ENCODE assay signal across 19 mouse cellular contexts in the genomic region with DNA sequence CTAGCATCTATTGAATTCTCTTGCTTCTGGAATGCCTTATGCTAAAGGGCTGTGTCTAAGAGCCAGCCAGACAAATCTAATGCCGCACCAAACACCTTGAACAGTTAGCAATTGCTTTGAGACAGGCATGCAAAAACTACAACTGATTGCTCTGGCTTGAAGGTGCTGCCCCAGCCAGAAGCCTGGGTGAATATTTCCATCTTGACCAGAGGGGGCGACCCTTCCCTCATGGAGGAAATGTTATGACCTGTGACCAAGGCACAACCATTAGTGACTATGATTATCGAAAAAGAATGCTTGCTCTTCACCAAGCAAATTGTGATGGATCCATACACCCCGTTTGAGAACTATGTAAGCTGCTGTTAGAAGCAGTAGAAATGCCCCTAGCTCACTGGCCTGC.
DNase-seq lines count a peak whose midpoint lies in the region; ATAC-seq and TF ChIP-seq lines count a peak whose summit lies in the region.
"Had no signal": no experiment of that assay in that cellular context is flagged by ENCODE, and none has a peak within 500 bp of the region (broad histone marks: within the 10 kb centered on the region; RNA-seq: fewer than 3 reads in every experiment).

No protein-coding gene starts in this region.

- H3K4me3 ChIP-seq in lung, postnatal 0 days (ENCODE audit: low read depth, low read length) = no peak overlapping the region
- no peak overlapping the region for H3K4me3 ChIP-seq in embryonic facial prominence, embryonic 10.5 days
- H3K4me3 ChIP-seq: forebrain, embryonic 13.5 days; heart, embryonic 13.5 days; limb, embryonic 13.5 days; midbrain, embryonic 13.5 days; myocyte; neural tube, embryonic 15.5 days had no signal

- CTCF ChIA-PET in Patski (lab: Charles Lee) = no interaction called here

- no peaks in the 10 kb centered on the region for H3K36me3 ChIP-seq in lung, postnatal 0 days (ENCODE audit: insufficient read depth, low read length)
- no peaks in the 10 kb centered on the region for H3K36me3 ChIP-seq in embryonic facial prominence, embryonic 10.5 days (replicated peaks)
- H3K36me3 ChIP-seq: heart, embryonic 13.5 days; limb, embryonic 13.5 days; midbrain, embryonic 13.5 days; neural tube, embryonic 15.5 days had no signal

- TF ChIP-seq EP300 in lung, postnatal 0 days (IDR thresholded peaks at IDR 0.05) = no peak

- H3K4me1 ChIP-seq in lung, postnatal 0 days (ENCODE audit: insufficient read depth, low read depth, low read length) = no peaks in the 10 kb centered on the region
- no peaks in the 10 kb centered on the region for H3K4me1 ChIP-seq in embryonic facial prominence, embryonic 10.5 days
- H3K4me1 ChIP-seq: forebrain, embryonic 13.5 days; heart, embryonic 13.5 days; limb, embryonic 13.5 days; midbrain, embryonic 13.5 days had no signal

- POLR2A ChIA-PET in Patski (lab: Charles Lee) = no interaction called here

- 66% methylated on average over 4 of the region's 4 CpGs for WGBS in lung, postnatal 0 days
- 61% methylated on average over 4 of the region's 4 CpGs for WGBS in embryonic facial prominence, embryonic 10.5 days

- in situ Hi-C loops in Patski (cut with MboI; ENCODE audit: low pct_unique_long_range_greater_than_20kb) = no loop called here

- no peak overlapping the region for H3K27ac ChIP-seq in lung, postnatal 0 days (ENCODE audit: low read length)
- no peak overlapping the region for H3K27ac ChIP-seq in embryonic facial prominence, embryonic 10.5 days (replicated peaks)
- H3K27ac ChIP-seq: forebrain, embryonic 13.5 days; heart, embryonic 13.5 days; limb, embryonic 13.5 days; liver, embryonic 14.5 days; midbrain, embryonic 13.5 days; neural tube, embryonic 15.5 days had no signal

- H3K9ac ChIP-seq in lung, postnatal 0 days (replicated peaks; ENCODE audit: low read depth) = no peak overlapping the region
- H3K9ac ChIP-seq: forebrain, embryonic 13.5 days; heart, embryonic 13.5 days; limb, embryonic 13.5 days; liver, embryonic 14.5 days; midbrain, embryonic 13.5 days; neural tube, embryonic 15.5 days had no signal

- TF ChIP-seq CTCF in lung, postnatal 0 days (IDR thresholded peaks at IDR 0.05) = peak; percentile 47
- peak; percentile 8 for TF ChIP-seq CTCF in Patski (IDR thresholded peaks at IDR 0.05)

- H3K9me3 ChIP-seq in lung, postnatal 0 days (ENCODE audit: low read length) = no peaks in the 10 kb centered on the region
- no peaks in the 10 kb centered on the region for H3K9me3 ChIP-seq in embryonic facial prominence, embryonic 10.5 days
- H3K9me3 ChIP-seq: forebrain, embryonic 13.5 days; heart, embryonic 13.5 days; limb, embryonic 13.5 days; midbrain, embryonic 13.5 days; neural tube, embryonic 15.5 days had no signal

- no peak for ATAC-seq in lung, postnatal 0 days
- ATAC-seq in Patski = no peak
- ATAC-seq in megakaryocyte-erythroid progenitor cell, adult 5-6 weeks (replicated peaks; ENCODE audit: low FRiP score, low TSS enrichment, poor library complexity, severe bottlenecking) = no peak
- ATAC-seq: forebrain, embryonic 13.5 days; midbrain, embryonic 13.5 days had no signal

- H3K27me3 ChIP-seq in lung, postnatal 0 days (replicated peaks; ENCODE audit: insufficient read depth, low read length) = no peaks in the 10 kb centered on the region
- peaks cover 4% of the 10 kb centered on the region for H3K27me3 ChIP-seq in Patski
- no peaks in the 10 kb centered on the region for H3K27me3 ChIP-seq in embryonic facial prominence, embryonic 10.5 days (replicated peaks; ENCODE audit: low read depth, poor library complexity, severe bottlenecking)
- H3K27me3 ChIP-seq: forebrain, embryonic 13.5 days; heart, embryonic 13.5 days; limb, embryonic 13.5 days; midbrain, embryonic 13.5 days; neural tube, embryonic 15.5 days had no signal

- H3K4me2 ChIP-seq in lung, postnatal 0 days (replicated peaks; ENCODE audit: low read depth, low read length) = no peak overlapping the region
- H3K4me2 ChIP-seq: forebrain, embryonic 13.5 days; heart, embryonic 13.5 days; limb, embryonic 13.5 days; midbrain, embryonic 13.5 days; neural tube, embryonic 15.5 days had no signal

- DNase-seq in embryo, embryonic 10 days (ENCODE audit: low spot score) = peak; percentile 17
- no peak for DNase-seq in embryo, embryonic 9.5 days (ENCODE audit: extremely low spot score)
- no peak for DNase-seq in lung, postnatal 0 days (ENCODE audit: low spot score)
- DNase-seq in lung, postnatal 25 days (ENCODE audit: low spot score) = no peak
- DNase-seq in Patski (ENCODE audit: low read depth, low spot score) = no peak
- peak; percentile 12 for DNase-seq in embryonic facial prominence, embryonic 10.5 days (ENCODE audit: low spot score)
- DNase-seq in right cerebral cortex, adult 2 months (ENCODE audit: low spot score in 2 of 2) = no peak
- DNase-seq: cerebellum, adult 11 months; lung, postnatal 4 days; right cerebral cortex, postnatal 4 days; thymus, postnatal 25 days had no signal

Comparison
In these comparisons a context has a peak if more than half of its experiments do, and no peak if none do; other contexts are left out.
1. DNase-seq: peak in embryo, embryonic 10 days (single experiment) and embryonic facial prominence, embryonic 10.5 days (single experiment); none in embryo, embryonic 9.5 days (single experiment), lung, postnatal 0 days (single experiment), lung, postnatal 25 days (single experiment), Patski (single experiment) and right cerebral cortex, adult 2 months (0 of 2).